Mouse (Mus musculus): ENCODE results near the gene Cyp2c39. TPM values are rescaled to one million over a fixed set of nuclear protein-coding genes. Genes with fewer than 3 reads are reported as not detected.
"Not testable (repeated sequence)": the region's sequence is repeated elsewhere in the genome, so short reads cannot be mapped to it uniquely, and the experiment has no call there.

The Cyp2c39 gene
- not detected in 2 replicates for polyA plus RNA-seq (2016; fragmentation: Nextera tagmentation; extraction: Ambion mirVana)

GRCm38 (mm10) chr19:39510534-39510933 lies at the start of gene Cyp2c39:
TSS of gene Cyp2c39 (plus strand) at chr19:39510862.
- no peak for DNase-seq (ENCODE audit: low spot score)
- Histone ChIP-seq H3K4me1 (no peaks in the 10 kb centered on the region), H3K36me3 (no peaks in the 10 kb centered on the region), H3K27me3 (ENCODE audit: insufficient read depth, poor library complexity, severe bottlenecking) (no peaks in the 10 kb centered on the region), H3K4me3 (no peak within 1 kb of the TSS), H3K9me3 (no peaks in the 10 kb centered on the region), H3K27ac (no peak within 1 kb of the TSS)
- WGBS, result 71% methylated on average over 4 of the region's 4 CpGs

GRCm38 (mm10) chr19:39462941-39463340 lies 47.7 kb upstream of the Cyp2c39 start, which contains the start of gene Cyp2c38:
TSS of gene Cyp2c38 (minus strand) at chr19:39463075.
- H3K4me3 ChIP-seq, result no peak within 1 kb of the TSS
- no peaks in the 10 kb centered on the region for H3K36me3 ChIP-seq
- H3K27ac ChIP-seq, result no peak within 1 kb of the TSS
- no peaks in the 10 kb centered on the region for H3K27me3 ChIP-seq (ENCODE audit: insufficient read depth, poor library complexity, severe bottlenecking)
- no peak for DNase-seq (ENCODE audit: low spot score)
- WGBS, result 73% methylated on average over 1 of the region's 1 CpGs
- no peaks in the 10 kb centered on the region for H3K4me1 ChIP-seq
- no peaks in the 10 kb centered on the region for H3K9me3 ChIP-seq

GRCm38 (mm10) chr19:39463923-39464322 lies 46.7 kb upstream of the Cyp2c39 start:
- no peaks in the 10 kb centered on the region for H3K27me3 ChIP-seq (ENCODE audit: insufficient read depth, poor library complexity, severe bottlenecking)

GRCm38 (mm10) chr19:39483961-39484360 lies 26.7 kb upstream of the Cyp2c39 start:
- H3K27me3 ChIP-seq (ENCODE audit: insufficient read depth, poor library complexity, severe bottlenecking); H3K4me3 ChIP-seq; H3K36me3 ChIP-seq; H3K27ac ChIP-seq; DNase-seq (ENCODE audit: low spot score); H3K4me1 ChIP-seq: not testable (repeated sequence)
- WGBS, result 96% methylated on average over 1 of the region's 1 CpGs
- H3K9me3 ChIP-seq, result peaks cover 19% of the 10 kb centered on the region

More at GRCm38 (mm10) chr19:39463923-39464322, 46.7 kb upstream of the Cyp2c39 start:
- Histone ChIP-seq H3K4me3 (no peak overlapping the region), H3K36me3 (no peaks in the 10 kb centered on the region), H3K4me1 (no peaks in the 10 kb centered on the region), H3K9me3 (no peaks in the 10 kb centered on the region), H3K27ac (no peak overlapping the region)
- DNase-seq (ENCODE audit: low spot score), result no peak

GRCm38 (mm10) chr19:39506341-39506740 lies 4.3 kb upstream of the Cyp2c39 start:
- no peaks in the 10 kb centered on the region for H3K27me3 ChIP-seq (ENCODE audit: insufficient read depth, poor library complexity, severe bottlenecking)

GRCm38 (mm10) chr19:39509533-39509932 lies 1.1 kb upstream of the Cyp2c39 start:
- no peaks in the 10 kb centered on the region for H3K4me1 ChIP-seq
- no peaks in the 10 kb centered on the region for H3K9me3 ChIP-seq
- no peaks in the 10 kb centered on the region for H3K36me3 ChIP-seq
- H3K27ac ChIP-seq, result no peak overlapping the region
- H3K4me3 ChIP-seq, result no peak overlapping the region
- 65% methylated on average over 1 of the region's 1 CpGs for WGBS
- H3K27me3 ChIP-seq (ENCODE audit: insufficient read depth, poor library complexity, severe bottlenecking), result no peaks in the 10 kb centered on the region
- DNase-seq (ENCODE audit: low spot score), result no peak

More at GRCm38 (mm10) chr19:39506341-39506740, 4.3 kb upstream of the Cyp2c39 start:
- Histone ChIP-seq H3K4me1 (no peaks in the 10 kb centered on the region), H3K9me3 (no peaks in the 10 kb centered on the region), H3K36me3 (no peaks in the 10 kb centered on the region), H3K27ac (no peak overlapping the region), H3K4me3 (no peak overlapping the region)
- DNase-seq (ENCODE audit: low spot score), result no peak

Other genes starting within 250 kb of the Cyp2c39 start
- gene Cyp2c29, start 241.5 kb upstream of the Cyp2c39 start, polyA plus RNA-seq (2016; fragmentation: Nextera tagmentation; extraction: Ambion mirVana), result not detected in 2 replicates
- not detected in 2 replicates for gene Cyp2c38, start 47.8 kb upstream of the Cyp2c39 start, polyA plus RNA-seq (2016; fragmentation: Nextera tagmentation; extraction: Ambion mirVana)
- gene Cyp2c67, start 138.2 kb downstream of the Cyp2c39 start, polyA plus RNA-seq (2016; fragmentation: Nextera tagmentation; extraction: Ambion mirVana), result 0.08 TPM in 1 of 2 replicates, not detected in the other
- 0.14 and 5.7 TPM in 2 replicates for gene Cyp2c68, start 230.2 kb downstream of the Cyp2c39 start, polyA plus RNA-seq (2016; fragmentation: Nextera tagmentation; extraction: Ambion mirVana)